Mouse (Mus musculus): ENCODE data around the gene Ankrd36.
"Not testable (repeated sequence)": the region's sequence is repeated elsewhere in the genome, so short reads cannot be mapped to it uniquely, and the experiment has no call there.

Gene Ankrd36

GRCm38 (mm10) chr11:5575046-5575445 lies 5.6 kb downstream of the Ankrd36 start:
- H3K4me3 ChIP-seq (replicated peaks; ENCODE audit: low read length) = no peak overlapping the region
- H3K27me3 ChIP-seq (ENCODE audit: insufficient read depth, low read length) = peaks cover 21% of the 10 kb centered on the region
- H3K4me1 ChIP-seq (replicated peaks; ENCODE audit: low read depth, low read length) = peaks cover 20% of the 10 kb centered on the region
- no peak for TF ChIP-seq POU5F1 (IDR thresholded peaks at IDR 0.05; ENCODE audit: borderline replicate concordance, low read length)
- TF ChIP-seq NANOG (IDR thresholded peaks at IDR 0.05; ENCODE audit: borderline replicate concordance, low read length) = no peak
- no peak for TF ChIP-seq CTCF (conservative IDR thresholded peaks at IDR 0.05; ENCODE audit: low read length)
- no peaks in the 10 kb centered on the region for H3K9me3 ChIP-seq (ENCODE audit: low read length)
- H3K36me3 ChIP-seq (ENCODE audit: insufficient read depth, low read length) = no peaks in the 10 kb centered on the region

- H3K4me1 ChIP-seq (replicated peaks; ENCODE audit: low read depth, low read length) = peaks cover 5% of the 10 kb centered on the region; the same call in 1 of the 2 replicates
- H3K36me3 ChIP-seq (ENCODE audit: insufficient read depth, low read length) = no peaks in the 10 kb centered on the region
- H3K4me3 ChIP-seq (replicated peaks; ENCODE audit: low read length) = no peak overlapping the region
- H3K9me3 ChIP-seq (ENCODE audit: low read length) = no peaks in the 10 kb centered on the region
- H3K27me3 ChIP-seq (ENCODE audit: insufficient read depth, low read length) = no peaks in the 10 kb centered on the region
- TF ChIP-seq NANOG (IDR thresholded peaks at IDR 0.05; ENCODE audit: borderline replicate concordance, low read length) = no peak
- no peak for TF ChIP-seq CTCF (conservative IDR thresholded peaks at IDR 0.05; ENCODE audit: low read length)
- no peak for TF ChIP-seq POU5F1 (IDR thresholded peaks at IDR 0.05; ENCODE audit: borderline replicate concordance, low read length)
Measured at GRCm38 (mm10) chr11:5592336-5592735, 22.9 kb downstream of the Ankrd36 start.

- Histone ChIP-seq H3K36me3 (ENCODE audit: insufficient read depth, low read length) (no peaks in the 10 kb centered on the region), H3K27me3 (ENCODE audit: insufficient read depth, low read length) (no peaks in the 10 kb centered on the region), H3K4me3 (replicated peaks; ENCODE audit: low read length) (no peak overlapping the region), H3K9me3 (ENCODE audit: low read length) (no peaks in the 10 kb centered on the region), H3K4me1 (replicated peaks; ENCODE audit: low read depth, low read length) (no peaks in the 10 kb centered on the region)
- no peak for TF ChIP-seq POU5F1 (IDR thresholded peaks at IDR 0.05; ENCODE audit: borderline replicate concordance, low read length)
- no peak for TF ChIP-seq NANOG (IDR thresholded peaks at IDR 0.05; ENCODE audit: borderline replicate concordance, low read length)
- no peak for TF ChIP-seq CTCF (conservative IDR thresholded peaks at IDR 0.05; ENCODE audit: low read length)
Measured at GRCm38 (mm10) chr11:5595381-5595791, 25.9 kb downstream of the Ankrd36 start.

- H3K27me3 ChIP-seq (ENCODE audit: insufficient read depth, low read length) = no peaks in the 10 kb centered on the region
- H3K4me3 ChIP-seq (replicated peaks; ENCODE audit: low read length) = no peak overlapping the region
- no peaks in the 10 kb centered on the region for H3K4me1 ChIP-seq (replicated peaks; ENCODE audit: low read depth, low read length)
- TF ChIP-seq CTCF (conservative IDR thresholded peaks at IDR 0.05; ENCODE audit: low read length) (no peak), POU5F1 (IDR thresholded peaks at IDR 0.05; ENCODE audit: borderline replicate concordance, low read length) (no peak), NANOG (IDR thresholded peaks at IDR 0.05; ENCODE audit: borderline replicate concordance, low read length) (no peak)
- no peaks in the 10 kb centered on the region for H3K36me3 ChIP-seq (ENCODE audit: insufficient read depth, low read length)
- H3K9me3 ChIP-seq (ENCODE audit: low read length) = no peaks in the 10 kb centered on the region
Measured at GRCm38 (mm10) chr11:5595792-5596191, 26.3 kb downstream of the Ankrd36 start.

GRCm38 (mm10) chr11:5596756-5597155 lies 27.3 kb downstream of the Ankrd36 start:
- Histone ChIP-seq H3K27me3 (ENCODE audit: insufficient read depth, low read length) (no peaks in the 10 kb centered on the region), H3K36me3 (ENCODE audit: insufficient read depth, low read length) (no peaks in the 10 kb centered on the region), H3K4me1 (replicated peaks; ENCODE audit: low read depth, low read length) (no peaks in the 10 kb centered on the region), H3K9me3 (ENCODE audit: low read length) (no peaks in the 10 kb centered on the region), H3K4me3 (replicated peaks; ENCODE audit: low read length) (no peak overlapping the region)
- TF ChIP-seq NANOG (IDR thresholded peaks at IDR 0.05; ENCODE audit: borderline replicate concordance, low read length) (no peak), POU5F1 (IDR thresholded peaks at IDR 0.05; ENCODE audit: borderline replicate concordance, low read length) (no peak), CTCF (conservative IDR thresholded peaks at IDR 0.05; ENCODE audit: low read length) (no peak)

GRCm38 (mm10) chr11:5605421-5605820 lies 35.9 kb downstream of the Ankrd36 start:
- TF ChIP-seq CTCF (conservative IDR thresholded peaks at IDR 0.05; ENCODE audit: low read length) (no peak), POU5F1 (IDR thresholded peaks at IDR 0.05; ENCODE audit: borderline replicate concordance, low read length) (no peak), NANOG (IDR thresholded peaks at IDR 0.05; ENCODE audit: borderline replicate concordance, low read length) (no peak)

GRCm38 (mm10) chr11:5611918-5612317 lies 42.4 kb downstream of the Ankrd36 start:
- not testable (repeated sequence) for H3K4me3 ChIP-seq (replicated peaks; ENCODE audit: low read length); H3K36me3 ChIP-seq (ENCODE audit: insufficient read depth, low read length); H3K9me3 ChIP-seq (ENCODE audit: low read length); H3K27me3 ChIP-seq (ENCODE audit: insufficient read depth, low read length)
- H3K4me1 ChIP-seq (replicated peaks; ENCODE audit: low read depth, low read length) = peaks cover 11% of the 10 kb centered on the region

More at GRCm38 (mm10) chr11:5605421-5605820, 35.9 kb downstream of the Ankrd36 start:
- no peak overlapping the region for H3K4me3 ChIP-seq (replicated peaks; ENCODE audit: low read length)
- no peaks in the 10 kb centered on the region for H3K36me3 ChIP-seq (ENCODE audit: insufficient read depth, low read length)
- H3K4me1 ChIP-seq (replicated peaks; ENCODE audit: low read depth, low read length) = peaks cover 18% of the 10 kb centered on the region
- H3K27me3 ChIP-seq (ENCODE audit: insufficient read depth, low read length) = peaks cover 3% of the 10 kb centered on the region; the same call in 1 of the 2 replicates
- H3K9me3 ChIP-seq (ENCODE audit: low read length) = no peaks in the 10 kb centered on the region

GRCm38 (mm10) chr11:5614453-5614852 lies 45.0 kb downstream of the Ankrd36 start:
- peaks cover 2% of the 10 kb centered on the region; the same call in 1 of the 2 replicates for H3K4me1 ChIP-seq (replicated peaks; ENCODE audit: low read depth, low read length)
- H3K9me3 ChIP-seq (ENCODE audit: low read length) = peaks cover 2% of the 10 kb centered on the region; the same call in 1 of the 2 replicates
- no peak overlapping the region for H3K4me3 ChIP-seq (replicated peaks; ENCODE audit: low read length)
- no peaks in the 10 kb centered on the region for H3K36me3 ChIP-seq (ENCODE audit: insufficient read depth, low read length)
- no peak for TF ChIP-seq POU5F1 (IDR thresholded peaks at IDR 0.05; ENCODE audit: borderline replicate concordance, low read length)
- no peak for TF ChIP-seq NANOG (IDR thresholded peaks at IDR 0.05; ENCODE audit: borderline replicate concordance, low read length)
- no peak for TF ChIP-seq CTCF (conservative IDR thresholded peaks at IDR 0.05; ENCODE audit: low read length)
- H3K27me3 ChIP-seq (ENCODE audit: insufficient read depth, low read length) = no peaks in the 10 kb centered on the region; the same call in 1 of the 2 replicates

- H3K4me3 ChIP-seq (replicated peaks; ENCODE audit: low read length) = no peak overlapping the region
- TF ChIP-seq POU5F1 (IDR thresholded peaks at IDR 0.05; ENCODE audit: borderline replicate concordance, low read length) = no peak
- TF ChIP-seq CTCF (conservative IDR thresholded peaks at IDR 0.05; ENCODE audit: low read length) = no peak
- no peak for TF ChIP-seq NANOG (IDR thresholded peaks at IDR 0.05; ENCODE audit: borderline replicate concordance, low read length)
- H3K4me1 ChIP-seq (replicated peaks; ENCODE audit: low read depth, low read length) = no peaks in the 10 kb centered on the region
- no peaks in the 10 kb centered on the region for H3K36me3 ChIP-seq (ENCODE audit: insufficient read depth, low read length)
- no peaks in the 10 kb centered on the region for H3K9me3 ChIP-seq (ENCODE audit: low read length)
- H3K27me3 ChIP-seq (ENCODE audit: insufficient read depth, low read length) = peaks cover 4% of the 10 kb centered on the region; the same call in 1 of the 2 replicates
Measured at GRCm38 (mm10) chr11:5625101-5625500, 55.6 kb downstream of the Ankrd36 start.

All from E14TG2a.4 (cell line).